8 mouse cellular contexts compared by ENCODE assay signal in the genomic region with DNA sequence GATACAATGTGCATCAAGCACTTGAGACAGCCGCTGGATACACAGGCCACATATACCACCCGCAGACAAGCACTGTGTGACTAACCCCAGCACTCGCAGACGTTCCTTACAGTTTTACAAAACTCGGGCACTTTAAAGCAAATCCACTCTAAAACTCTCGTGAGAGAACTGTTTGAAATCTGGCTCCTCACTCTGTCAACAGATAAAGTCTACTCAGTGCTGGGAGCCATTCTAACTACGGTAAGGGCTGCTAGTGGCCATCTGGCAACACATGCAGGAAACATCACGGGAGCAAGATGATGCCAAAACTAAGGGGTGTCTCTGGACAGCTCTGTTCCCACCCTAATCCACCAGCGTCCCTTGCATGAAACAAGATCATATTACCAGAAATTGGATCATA. TPM values are rescaled to one million over a fixed set of nuclear protein-coding genes. Genes with fewer than 3 reads are reported as not detected.
DNase-seq lines count a peak whose midpoint lies in the region; ATAC-seq and TF ChIP-seq lines count a peak whose summit lies in the region.

No protein-coding gene starts in this region.

- peak overlapping the region; percentile 45 for H3ac ChIP-seq in C2C12 (ENCODE audit: control insufficient read depth, insufficient read length, low read depth)

- peaks cover 63% of the 10 kb centered on the region for H3K79me2 ChIP-seq in C2C12 (ENCODE audit: control insufficient read depth, insufficient read depth)

- H3K4me3 ChIP-seq in C2C12 (ENCODE audit: insufficient read depth, poor library complexity, severe bottlenecking) = peak overlapping the region; percentile 68
- H3K4me3 ChIP-seq in forebrain, embryonic 11.5 days (ENCODE audit: low read depth, low read length) = peak overlapping the region; percentile 96
- H3K4me3 ChIP-seq in limb, embryonic 13.5 days = peak overlapping the region; percentile 96
- H3K4me3 ChIP-seq in stomach, embryonic 14.5 days (ENCODE audit: low read depth, low read length) = peak overlapping the region; percentile 98

- peaks cover 57% of the 10 kb centered on the region for H3K79me3 ChIP-seq in C2C12 (ENCODE audit: low read depth)

- no peak for ATAC-seq in forebrain, embryonic 11.5 days (replicated peaks; ENCODE audit: low FRiP score)
- ATAC-seq in limb, embryonic 13.5 days (ENCODE audit: low FRiP score, low read depth) = no peak
- no peak for ATAC-seq in stomach, embryonic 14.5 days (ENCODE audit: insufficient number of reproducible peaks, insufficient read depth, low FRiP score, low read depth)

- no peaks in the 10 kb centered on the region for H3K27me3 ChIP-seq in C2C12 (ENCODE audit: control insufficient read depth, insufficient read depth, insufficient read length)
- H3K27me3 ChIP-seq in forebrain, embryonic 11.5 days (ENCODE audit: control insufficient read depth, insufficient read depth, low read length) = no peaks in the 10 kb centered on the region
- H3K27me3 ChIP-seq in limb, embryonic 13.5 days = no peaks in the 10 kb centered on the region
- no peaks in the 10 kb centered on the region for H3K27me3 ChIP-seq in stomach, embryonic 14.5 days (ENCODE audit: control insufficient read depth, insufficient read depth, low read length)

- H3K27ac ChIP-seq in forebrain, embryonic 11.5 days (ENCODE audit: low read depth, low read length) = no peak overlapping the region
- H3K27ac ChIP-seq in limb, embryonic 13.5 days = no peak overlapping the region
- H3K27ac ChIP-seq in stomach, embryonic 14.5 days (ENCODE audit: low read length) = no peak overlapping the region

- H3K9ac ChIP-seq in forebrain, embryonic 11.5 days (ENCODE audit: low read length) = peak overlapping the region; percentile 94; the same call in 1 of the 2 replicates
- peak overlapping the region; percentile 98 for H3K9ac ChIP-seq in limb, embryonic 13.5 days
- 0 out of 2 replicates have a peak overlapping the region, but pooled peaks have one; percentile 91 for H3K9ac ChIP-seq in stomach, embryonic 14.5 days (replicated peaks; ENCODE audit: low read depth, low read length)

- H3K9me3 ChIP-seq in forebrain, embryonic 11.5 days (ENCODE audit: control insufficient read depth, low read length) = no peaks in the 10 kb centered on the region
- H3K9me3 ChIP-seq in limb, embryonic 13.5 days = no peaks in the 10 kb centered on the region
- H3K9me3 ChIP-seq in stomach, embryonic 14.5 days (ENCODE audit: control insufficient read depth, low read depth, low read length) = no peaks in the 10 kb centered on the region

- TF ChIP-seq CTCF in C2C12 (IDR thresholded peaks at IDR 0.05; ENCODE audit: control insufficient read depth, insufficient read depth, insufficient read length) = no peak

- peak overlapping the region; percentile 64 for H3K4me2 ChIP-seq in forebrain, embryonic 11.5 days (ENCODE audit: low read depth, low read length, severe bottlenecking)
- peak overlapping the region; percentile 81 for H3K4me2 ChIP-seq in limb, embryonic 13.5 days (replicated peaks)
- peak overlapping the region; percentile 85 for H3K4me2 ChIP-seq in stomach, embryonic 14.5 days (replicated peaks; ENCODE audit: low read depth, low read length)

- peaks cover 6% of the 10 kb centered on the region for H3K36me3 ChIP-seq in C2C12 (ENCODE audit: control insufficient read depth, insufficient read depth)
- H3K36me3 ChIP-seq in forebrain, embryonic 11.5 days (ENCODE audit: control insufficient read depth, insufficient read depth, low read length) = no peaks in the 10 kb centered on the region
- H3K36me3 ChIP-seq in limb, embryonic 13.5 days = no peaks in the 10 kb centered on the region
- H3K36me3 ChIP-seq in stomach, embryonic 14.5 days (ENCODE audit: control insufficient read depth, insufficient read depth, low read length) = no peaks in the 10 kb centered on the region

- peak; percentile 21 for DNase-seq in cerebellum, adult 9-10 months
- no peak for DNase-seq in cerebellum, adult 11 months
- DNase-seq in forebrain, embryonic 11.5 days (ENCODE audit: low spot score) = no peak
- DNase-seq in cerebellum, adult 8-10 months = no peak
- DNase-seq in embryo, embryonic 11 days = no peak

- WGBS in forebrain, embryonic 11.5 days = 78% methylated on average over 9 of the region's 9 CpGs
- WGBS in limb, embryonic 13.5 days = 54% methylated on average over 9 of the region's 9 CpGs
- WGBS in stomach, embryonic 14.5 days = 43% methylated on average over 9 of the region's 9 CpGs

- H3K4me1 ChIP-seq in forebrain, embryonic 11.5 days (replicated peaks; ENCODE audit: control insufficient read depth, insufficient read depth, low read length) = peaks cover 7% of the 10 kb centered on the region; the same call in 1 of the 2 replicates
- H3K4me1 ChIP-seq in limb, embryonic 13.5 days = peaks cover 26% of the 10 kb centered on the region
- H3K4me1 ChIP-seq in stomach, embryonic 14.5 days (ENCODE audit: control insufficient read depth, insufficient read depth, low read length) = peaks cover 20% of the 10 kb centered on the region

TF ChIP-seq in C2C12, 6 proteins besides CTCF, POLR2A, EP300 and RAD21:
- no peak for TF ChIP-seq FOSL1 (IDR thresholded peaks at IDR 0.05; ENCODE audit: insufficient read depth, low read length, poor library complexity, severe bottlenecking)
- TF ChIP-seq MAX (IDR thresholded peaks at IDR 0.05) = no peak
- no peak for TF ChIP-seq MYOG (IDR thresholded peaks at IDR 0.05; ENCODE audit: control insufficient read depth, extremely low read depth, insufficient read length)
- TF ChIP-seq CEBPB (IDR thresholded peaks at IDR 0.05; ENCODE audit: low read depth) = no peak
- no peak for TF ChIP-seq USF1 (IDR thresholded peaks at IDR 0.05; ENCODE audit: low read depth)
- no peak for TF ChIP-seq MYOD1 (IDR thresholded peaks at IDR 0.05; ENCODE audit: control insufficient read depth, insufficient read length, low read depth)

RNA-seq across cellular contexts. Expression of a gene that starts 1.2 kb away (rescaled TPM):
- polyA plus RNA-seq in C2C12 (2012; fragmentation: generic; extraction: Trizol) = 62.5 TPM
- 56.7 and 66.7 TPM in 2 replicates for polyA plus RNA-seq in forebrain, embryonic 11.5 days (2014; fragmentation: Nextera tagmentation; extraction: Ambion mirVana)
- 52.4 and 58.8 TPM in 2 replicates for polyA plus RNA-seq in limb, embryonic 13.5 days (2015; fragmentation: Nextera tagmentation; extraction: Ambion mirVana)
- 80.0 and 81.9 TPM in 2 replicates for polyA plus RNA-seq in stomach, embryonic 14.5 days (2014; fragmentation: Nextera tagmentation; extraction: Ambion mirVana)

RNA-seq across cellular contexts. Expression of a gene that starts 34.4 kb away (rescaled TPM):
- 8.8 TPM for polyA plus RNA-seq in C2C12 (2012; fragmentation: generic; extraction: Trizol)
- 53.7 and 59.2 TPM in 2 replicates for polyA plus RNA-seq in forebrain, embryonic 11.5 days (2014; fragmentation: Nextera tagmentation; extraction: Ambion mirVana)
- polyA plus RNA-seq in limb, embryonic 13.5 days (2015; fragmentation: Nextera tagmentation; extraction: Ambion mirVana) = 27.6 and 28.1 TPM in 2 replicates
- polyA plus RNA-seq in stomach, embryonic 14.5 days (2014; fragmentation: Nextera tagmentation; extraction: Ambion mirVana) = 34.6 and 34.8 TPM in 2 replicates
